Mouse (Mus musculus) liver, embryonic 16.5 days (tissue): Measurements from ENCODE around the gene Btbd35f11. TPM values are rescaled to one million over a fixed set of nuclear protein-coding genes. Genes with fewer than 3 reads are reported as not detected.
"Not testable (repeated sequence)": the region's sequence is repeated elsewhere in the genome, so short reads cannot be mapped to it uniquely, and the experiment has no call there.

ENCODE experiments used
- ATAC-seq: fragments of 200-750 bp; cut with Nextera tagmentation; 2 replicates; pipeline ENCODE4 v1.8.0; 2017; ENCODE audit warnings: low read depth, mild to moderate bottlenecking, moderate number of reproducible peaks, moderate library complexity
- H3K27ac ChIP-seq: fragments of 300-500 bp; sonication (generic); 2 replicates; pipeline ENCODE4 v1.5.1; 2014; ENCODE audit warnings: mild to moderate bottlenecking, low read length
- H3K27me3 ChIP-seq: fragments of 300-500 bp; sonication (generic); 2 replicates; pipeline ENCODE4 v1.6.1; 2014; ENCODE audit warnings: low read depth, low read length, mixed read lengths; ENCODE audit not compliant: control insufficient read depth, insufficient read depth
- H3K36me3 ChIP-seq: fragments of 300-500 bp; sonication (generic); 2 replicates; pipeline ENCODE4 v1.6.1; 2014; ENCODE audit warnings: mild to moderate bottlenecking; ENCODE audit not compliant: control insufficient read depth, insufficient read depth
- H3K4me1 ChIP-seq: fragments of 300-500 bp; sonication (generic); 2 replicates; pipeline ENCODE4 v1.6.1; 2014; ENCODE audit warnings: low read depth, low read length, mixed read lengths; ENCODE audit not compliant: control insufficient read depth
- H3K4me2 ChIP-seq: fragments of 300-500 bp; sonication (generic); 2 replicates; pipeline ENCODE4 v1.6.1; 2014; ENCODE audit warnings: low read depth, low read length, mixed read lengths
- H3K4me3 ChIP-seq: fragments of 300-500 bp; sonication (generic); 2 replicates; pipeline ENCODE4 v1.5.1; 2014; ENCODE audit warnings: low read depth, mild to moderate bottlenecking, low read length
- H3K9ac ChIP-seq: fragments of 300-500 bp; sonication (generic); 2 replicates; pipeline ENCODE4 v1.6.1; 2014; ENCODE audit warnings: low read depth, low read length
- H3K9me3 ChIP-seq: fragments of 300-500 bp; sonication (generic); replicated peaks from 2 replicates; pipeline ENCODE4 v1.6.1; 2016; ENCODE audit warnings: low read length; ENCODE audit not compliant: control insufficient read depth
- WGBS: fragments of 180-500 bp; shearing (Covaris S2); extraction: QIAGEN DNeasy Blood & Tissue Kit; methylation state at CpG from one replicate; pipeline ENCODE4 v1.1.7; 2014; ENCODE audit not compliant: insufficient replicate concordance; 5-methylcytosine and 5-hydroxymethylcytosine counted together
- polyA plus RNA-seq: library from polyadenylated mRNA; unstranded; fragments of >200 nt; fragmentation: Nextera tagmentation; extraction: Ambion mirVana; gene quantifications from 2 replicates; pipeline ENCODE4 v1.2.1, GENCODE M21; 2015

Btbd35f11 gene
- not detected in 2 replicates for polyA plus RNA-seq

DNA sequence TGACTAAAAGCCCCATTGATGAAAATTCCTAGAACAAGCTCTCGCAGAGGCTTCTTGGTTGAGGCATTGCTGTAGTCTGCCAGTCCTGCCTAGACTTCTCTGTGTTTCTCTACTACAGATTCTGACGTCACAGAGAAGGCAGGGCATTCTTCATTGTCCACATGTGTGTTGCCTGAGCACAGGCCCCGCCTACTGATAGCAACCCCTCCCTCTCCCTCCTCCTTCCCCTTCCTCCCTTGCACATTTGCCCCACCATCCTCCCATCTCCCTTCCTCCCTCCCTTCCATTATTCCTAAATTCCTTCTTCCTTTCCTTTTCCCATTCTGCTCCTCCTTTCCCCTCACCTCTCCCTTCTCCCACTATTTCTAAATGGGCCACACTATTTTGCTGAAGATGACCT, at the start of gene Btbd35f11:
TSS of gene Btbd35f11 (minus strand) at position 101 of the 400 bp plus-strand sequence.
- not testable (repeated sequence) for H3K4me2 ChIP-seq, H3K9ac ChIP-seq, H3K27me3 ChIP-seq, H3K36me3 ChIP-seq, H3K9me3 ChIP-seq, H3K4me1 ChIP-seq, H3K4me3 ChIP-seq, ATAC-seq, H3K27ac ChIP-seq
- 42% methylated on average over 1 of the region's 3 CpGs for WGBS

DNA sequence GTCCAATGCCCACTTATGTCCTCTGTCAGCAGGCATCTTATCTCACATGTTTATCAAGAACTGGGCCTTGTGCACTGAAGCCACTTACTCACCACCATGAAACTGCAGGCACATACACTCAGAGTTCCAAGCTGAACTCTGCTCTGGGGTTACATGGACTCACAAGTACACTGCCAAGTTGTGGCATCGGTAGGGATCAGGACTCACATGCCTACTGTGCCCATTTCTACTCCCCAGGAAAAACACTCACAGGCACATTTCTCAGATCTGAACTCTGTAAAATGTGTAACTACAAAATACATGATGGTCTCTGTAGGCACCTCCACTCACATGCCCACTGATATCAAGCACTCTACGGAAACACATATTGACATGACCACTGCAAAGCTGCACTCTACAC, 33.5 kb downstream of the Btbd35f11 start:
- WGBS = 73% methylated on average over 1 of the region's 2 CpGs
- not testable (repeated sequence) for H3K4me3 ChIP-seq, H3K4me1 ChIP-seq, H3K9me3 ChIP-seq, ATAC-seq, H3K9ac ChIP-seq, H3K4me2 ChIP-seq, H3K36me3 ChIP-seq, H3K27me3 ChIP-seq, H3K27ac ChIP-seq

Other genes with a start within 250 kb of the Btbd35f11 start
- gene Btbd35f24, start 247.9 kb downstream of the Btbd35f11 start, polyA plus RNA-seq = not detected in 2 replicates